Mouse (Mus musculus) bone marrow, adult 2 months (tissue): ENCODE measurements around the gene Hist1h2br. TPM values are rescaled to one million over a fixed set of nuclear protein-coding genes. Genes with fewer than 3 reads are reported as not detected.

Experiments used
- H3K27ac ChIP-seq: fragments of 200-500 bp; 2 replicates; pipeline ENCODE4 v1.5.1; 2012; ENCODE audit warnings: low read depth, mild to moderate bottlenecking, control low read depth, inconsistent platforms, low read length; ENCODE audit not compliant: control insufficient read depth, poor library complexity, insufficient read depth
- H3K4me1 ChIP-seq: fragments of 200-500 bp; 2 replicates; pipeline ENCODE4 v1.6.1; 2011; ENCODE audit warnings: low read length; ENCODE audit not compliant: control insufficient read depth, insufficient read depth
- H3K4me3 ChIP-seq: fragments of 200-500 bp; replicated peaks from 2 replicates; pipeline ENCODE3; 2011; ENCODE audit warnings: mild to moderate bottlenecking, low read depth, low read length, control low read depth; ENCODE audit not compliant: control insufficient read depth
- CTCF ChIP-seq: fragments of 200-500 bp; IDR thresholded peaks from 2 replicates; pipeline ENCODE4 v1.5.1; 2011; ENCODE audit warnings: low read length, control low read depth; ENCODE audit not compliant: control insufficient read depth, insufficient read depth
- POLR2A ChIP-seq: fragments of 200-500 bp; IDR thresholded peaks from 2 replicates; pipeline ENCODE4 v1.6.1; 2011; ENCODE audit warnings: low read depth, mild to moderate bottlenecking, control low read depth, low read length, borderline replicate concordance; ENCODE audit not compliant: control insufficient read depth
- WGBS: fragments of 180-500 bp; shearing (Covaris S2); methylation state at CpG from one replicate; pipeline ENCODE4 v1.1.7; 2018; 5-methylcytosine and 5-hydroxymethylcytosine counted together
- polyA plus RNA-seq: library from polyadenylated mRNA; stranded (reverse); fragments of >200 nt; gene quantifications from 2 replicates; pipeline ENCODE4 v1.2.4, GENCODE M21; 2011; ENCODE audit warnings: low replicate concordance; ENCODE audit not compliant: missing spikeins, insufficient read depth, insufficient read length

Hist1h2br gene
- polyA plus RNA-seq, 1 experiment: 36.9 TPM

DNA sequence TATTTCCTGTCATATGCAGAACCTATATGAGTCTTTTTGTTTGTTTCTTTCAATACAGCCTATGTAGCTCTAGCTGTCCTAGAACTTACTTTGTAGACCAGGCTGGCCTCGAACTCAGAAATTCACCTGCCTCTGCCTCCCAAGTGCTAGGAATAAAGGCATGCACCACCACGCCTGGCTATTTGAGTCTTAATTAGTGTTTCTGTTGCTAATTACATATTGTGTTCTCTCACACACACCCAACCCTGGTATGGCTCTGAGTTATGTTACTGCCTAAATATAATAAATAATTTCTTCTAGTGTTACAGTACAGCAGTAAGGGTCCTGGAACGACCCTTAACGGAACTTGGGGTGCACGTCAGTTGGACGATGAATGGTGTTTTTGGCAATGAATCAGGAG, 47.2 kb downstream of the Hist1h2br start:
- WGBS: 83% methylated on average over 6 of the region's 6 CpGs
- Histone ChIP-seq H3K27ac (no peak overlapping the region), H3K4me3 (no peak overlapping the region), H3K4me1 (no peaks in the 10 kb centered on the region; the same call in 1 of the 2 replicates)
- no peak for TF ChIP-seq CTCF
- TF ChIP-seq POLR2A: no peak

DNA sequence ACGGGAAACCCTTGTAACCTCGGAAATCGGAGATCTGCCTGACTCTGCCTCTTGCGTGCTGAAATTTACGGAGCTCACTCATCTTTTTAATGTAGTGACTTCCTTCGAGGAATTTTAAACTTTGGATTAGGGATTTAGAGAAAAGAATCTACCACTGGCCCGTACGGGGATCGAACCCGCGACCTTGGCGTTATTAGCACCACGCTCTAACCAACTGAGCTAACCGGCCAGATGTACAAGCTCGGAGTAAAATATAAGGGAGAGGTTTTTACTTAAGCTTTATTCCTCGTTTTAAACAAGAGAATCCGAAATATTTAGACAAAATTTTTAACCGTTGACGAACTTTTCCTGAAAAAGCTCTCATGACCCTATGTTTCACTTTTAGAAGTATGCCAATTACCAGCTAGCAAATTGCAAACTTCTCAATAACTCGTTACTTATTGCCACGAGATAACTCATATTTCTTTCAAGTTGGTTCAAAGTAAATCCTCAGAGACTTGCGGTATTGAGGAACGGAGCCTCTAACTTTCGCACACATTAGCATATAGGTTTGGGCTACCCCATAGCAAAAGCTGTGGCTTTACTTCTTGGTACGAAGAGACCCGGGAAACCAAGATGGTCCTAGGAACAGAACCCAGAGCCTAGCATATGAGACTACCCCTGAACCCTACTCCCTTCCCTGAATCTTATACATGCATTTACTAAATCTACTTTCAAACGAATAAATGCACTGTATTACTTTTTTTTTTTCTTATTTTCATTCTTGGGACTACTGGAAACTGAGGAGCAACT, 48.5 kb downstream of the Hist1h2br start:
- Histone ChIP-seq H3K4me3 (peak overlapping the region; percentile 45), H3K27ac (no peak overlapping the region), H3K4me1 (no peaks in the 10 kb centered on the region; the same call in 1 of the 2 replicates)
- TF ChIP-seq POLR2A (no peak), CTCF (no peak)
- 11% methylated on average over 27 of the region's 27 CpGs for WGBS

DNA sequence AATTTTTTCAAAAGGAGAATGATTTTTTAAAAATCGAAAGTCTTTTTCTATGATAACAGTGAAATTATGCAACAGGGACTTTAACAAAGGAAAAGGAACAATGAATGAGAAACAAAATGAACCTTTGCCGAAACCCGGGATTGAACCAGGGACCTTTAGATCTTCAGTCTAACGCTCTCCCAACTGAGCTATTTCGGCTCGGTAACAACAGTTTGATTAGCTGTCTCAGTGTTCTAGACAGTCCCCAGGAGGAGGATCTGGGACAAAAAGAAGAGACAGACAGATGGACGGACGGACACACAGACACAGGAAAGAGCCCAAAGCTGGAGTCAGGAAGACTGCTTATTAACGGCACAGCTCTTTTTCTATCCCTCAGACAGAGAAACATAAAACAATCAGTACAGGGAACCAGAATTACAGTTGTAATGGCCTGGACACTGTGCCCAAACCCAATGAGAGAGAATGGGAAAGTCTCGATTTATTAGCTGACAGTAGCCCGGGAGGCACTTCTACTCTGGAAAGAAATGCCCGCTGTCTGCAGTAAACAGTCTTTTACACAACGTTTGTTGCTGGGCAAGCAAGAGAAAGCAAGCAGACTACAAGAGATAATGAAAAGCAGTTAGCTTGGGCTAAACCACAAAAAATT, 49.3 kb downstream of the Hist1h2br start:
- Histone ChIP-seq H3K27ac (no peak overlapping the region), H3K4me3 (peak overlapping the region; percentile 39), H3K4me1 (no peaks in the 10 kb centered on the region; the same call in 1 of the 2 replicates)
- no peak for TF ChIP-seq POLR2A
- TF ChIP-seq CTCF: no peak
- WGBS: 4% methylated on average over 13 of the region's 13 CpGs

DNA sequence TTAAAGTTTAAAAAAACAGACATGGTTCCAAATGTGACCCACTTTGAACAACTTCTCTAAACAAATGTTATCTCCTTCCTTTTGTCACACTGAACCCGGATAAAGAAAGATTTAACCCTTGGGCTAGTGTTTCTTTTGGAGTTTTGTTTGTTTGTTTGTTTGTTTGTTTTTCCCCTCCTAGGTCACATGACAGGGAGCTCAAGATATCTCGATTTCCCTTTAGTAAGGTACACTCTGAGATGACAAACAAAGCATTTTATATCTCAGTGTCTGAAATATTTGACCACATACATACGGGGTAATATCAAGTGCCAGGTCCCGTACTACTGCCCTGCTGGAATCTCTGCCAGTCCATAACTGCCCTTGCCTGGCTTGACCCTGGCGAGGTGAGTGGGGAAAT, 49.9 kb downstream of the Hist1h2br start:
- TF ChIP-seq CTCF: no peak
- TF ChIP-seq POLR2A: no peak
- Histone ChIP-seq H3K27ac (no peak overlapping the region), H3K4me1 (no peaks in the 10 kb centered on the region; the same call in 1 of the 2 replicates), H3K4me3 (no peak overlapping the region)
- 41% methylated on average over 5 of the region's 5 CpGs for WGBS

DNA sequence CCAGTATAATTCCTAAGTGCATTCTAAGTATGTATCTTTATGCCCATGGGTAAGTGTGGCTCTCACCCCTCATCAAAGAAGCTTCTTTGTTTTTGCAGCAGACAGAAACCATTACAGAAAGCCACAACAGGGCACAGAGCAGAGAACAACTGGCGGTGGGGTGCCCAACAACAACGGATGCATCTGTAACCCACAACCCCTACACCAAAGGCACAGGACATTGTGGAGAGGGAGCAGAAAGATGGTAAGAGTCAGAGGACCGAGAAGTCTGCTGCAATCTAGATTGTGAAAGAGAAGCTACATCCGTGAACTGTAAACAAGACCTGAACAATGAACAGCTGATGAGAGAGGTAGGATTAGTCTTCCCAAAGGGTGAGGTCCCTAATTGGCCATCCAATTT, 51.0 kb downstream of the Hist1h2br start:
- no peak overlapping the region for H3K27ac ChIP-seq
- TF ChIP-seq POLR2A: no peak
- no peak for TF ChIP-seq CTCF
- no peak overlapping the region for H3K4me3 ChIP-seq
- 33% methylated on average over 4 of the region's 4 CpGs for WGBS
- no peaks in the 10 kb centered on the region; the same call in 1 of the 2 replicates for H3K4me1 ChIP-seq

Other genes with a start within 250 kb of the Hist1h2br start
- gene Olfr1362, start 219.7 kb upstream of the Hist1h2br start, polyA plus RNA-seq: not detected in 2 replicates
- not detected in 2 replicates for gene Olfr11, start 191.2 kb upstream of the Hist1h2br start, polyA plus RNA-seq
- not detected in 2 replicates for gene Olfr1361, start 170.4 kb upstream of the Hist1h2br start, polyA plus RNA-seq
- not detected in 2 replicates for gene Olfr1360, start 156.3 kb upstream of the Hist1h2br start, polyA plus RNA-seq
- not detected in 2 replicates for gene Olfr1359, start 135.6 kb upstream of the Hist1h2br start, polyA plus RNA-seq
- 28.9 and 65.7 TPM in 2 replicates for gene Hist1h2bl, start 117.6 kb upstream of the Hist1h2br start, polyA plus RNA-seq
- 19.2 and 21.1 TPM in 2 replicates for gene Hist1h2ai, start 117.3 kb upstream of the Hist1h2br start, polyA plus RNA-seq
- 49.7 and 178 TPM in 2 replicates for gene Hist1h3h, start 116.1 kb upstream of the Hist1h2br start, polyA plus RNA-seq
- 19.6 and 68.6 TPM in 2 replicates for gene Hist1h2bm, start 111.7 kb upstream of the Hist1h2br start, polyA plus RNA-seq
- 47.4 and 58.6 TPM in 2 replicates for gene Hist1h4j, start 98.7 kb upstream of the Hist1h2br start, polyA plus RNA-seq
- gene Hist1h4k, start 83.2 kb upstream of the Hist1h2br start, polyA plus RNA-seq: 358 and 477 TPM in 2 replicates
- gene Hist1h2ak, start 79.9 kb upstream of the Hist1h2br start, polyA plus RNA-seq: 25.2 and 61.7 TPM in 2 replicates
- gene Hist1h2bn, start 79.6 kb upstream of the Hist1h2br start, polyA plus RNA-seq: 98.2 and 195 TPM in 2 replicates
- 99.1 and 123 TPM in 2 replicates for gene Hist1h1b, start 53.1 kb upstream of the Hist1h2br start, polyA plus RNA-seq
- 34.1 TPM in 1 of 2 replicates, not detected in the other for gene Hist1h3i, start 50.4 kb upstream of the Hist1h2br start, polyA plus RNA-seq
- 14.9 and 15.3 TPM in 2 replicates for gene Hist1h2an, start 46.5 kb upstream of the Hist1h2br start, polyA plus RNA-seq
- 31.5 and 33.4 TPM in 2 replicates for gene Hist1h2bp, start 46.3 kb upstream of the Hist1h2br start, polyA plus RNA-seq
- gene Hist1h2bq, start 23.5 kb upstream of the Hist1h2br start, polyA plus RNA-seq: 27.5 and 42.9 TPM in 2 replicates
- gene Hist1h2ao, start 23.3 kb upstream of the Hist1h2br start, polyA plus RNA-seq: 5.1 TPM in 1 of 2 replicates, not detected in the other
- 157 and 288 TPM in 2 replicates for gene Hist1h4m, start 22.0 kb upstream of the Hist1h2br start, polyA plus RNA-seq
- gene Hist1h4n, start 1.5 kb upstream of the Hist1h2br start, polyA plus RNA-seq: 79.8 and 313 TPM in 2 replicates
- gene Hist1h2ap, start 236 bp upstream of the Hist1h2br start, polyA plus RNA-seq: 94.2 and 102 TPM in 2 replicates
- 1.4 and 2.5 TPM in 2 replicates for gene Zfp184, start 111.4 kb downstream of the Hist1h2br start, polyA plus RNA-seq
- gene Pom121l2, start 147.5 kb downstream of the Hist1h2br start, polyA plus RNA-seq: not detected in 2 replicates
- 3.9 and 10.0 TPM in 2 replicates for gene Prss16, start 176.0 kb downstream of the Hist1h2br start, polyA plus RNA-seq
- gene Hist1h2ah, start 201.8 kb downstream of the Hist1h2br start, polyA plus RNA-seq: 31.8 and 40.4 TPM in 2 replicates
- 109 and 137 TPM in 2 replicates for gene Hist1h2bk, start 202.1 kb downstream of the Hist1h2br start, polyA plus RNA-seq
- 144 and 216 TPM in 2 replicates for gene Hist1h4i, start 207.6 kb downstream of the Hist1h2br start, polyA plus RNA-seq
- gene Hist1h2ag, start 209.2 kb downstream of the Hist1h2br start, polyA plus RNA-seq: 11.7 and 42.0 TPM in 2 replicates
- gene Hist1h2bj, start 209.5 kb downstream of the Hist1h2br start, polyA plus RNA-seq: 40.5 and 87.9 TPM in 2 replicates